Mouse (Mus musculus) MN1 (cell line): ENCODE measurements around the gene Spns1.
"Not testable (repeated sequence)": the region's sequence is repeated elsewhere in the genome, so short reads cannot be mapped to it uniquely, and the experiment has no call there.

ENCODE experiments used
- DNase-seq: peaks from one replicate; pipeline ENCODE4 v3.0.0-alpha.2; 2016; ENCODE audit warnings: low spot score

The Spns1 gene

GRCm38 (mm10) chr7:126338906-126339305, 38.3 kb downstream of the Spns1 start:
- DNase-seq, result no peak

GRCm38 (mm10) chr7:126335556-126335955, 41.7 kb downstream of the Spns1 start:
- DNase-seq, result no peak

GRCm38 (mm10) chr7:126332691-126333090, 44.6 kb downstream of the Spns1 start:
- no peak for DNase-seq

GRCm38 (mm10) chr7:126330693-126331092, 46.6 kb downstream of the Spns1 start:
- DNase-seq, result no peak

- no peak for DNase-seq
Measured at GRCm38 (mm10) chr7:126329907-126330645, 47.2 kb downstream of the Spns1 start.

GRCm38 (mm10) chr7:126328848-126329247, 48.4 kb downstream of the Spns1 start:
- not testable (repeated sequence) for DNase-seq

- not testable (repeated sequence) for DNase-seq
Measured at GRCm38 (mm10) chr7:126325576-126326273, 51.5 kb downstream of the Spns1 start.

- peak; percentile 37 for DNase-seq
Measured at GRCm38 (mm10) chr7:126324791-126325190, 52.5 kb downstream of the Spns1 start.

- DNase-seq, result peak; percentile 89
Measured at GRCm38 (mm10) chr7:126323729-126324128, 53.5 kb downstream of the Spns1 start.
